Mouse (Mus musculus) liver, postnatal 0 days (tissue): Measurements from ENCODE around the gene Cyb561a3.

ENCODE experiments used
- CTCF ChIP-seq: sonication (generic); IDR thresholded peaks from 2 replicates; pipeline ENCODE4 v1.5.1; 2016; ENCODE audit warnings: antibody characterized with exemption, low read depth
- EP300 ChIP-seq: IDR thresholded peaks from 2 replicates; pipeline ENCODE4 v1.6.1; 2016; ENCODE audit warnings: antibody characterized with exemption, low read depth, mild to moderate bottlenecking

- TF ChIP-seq CTCF (no peak), EP300 (no peak; the same call in 1 of the 2 replicates)
Observed at GRCm38 (mm10) chr19:10634872-10635318, 57.9 kb downstream of the Cyb561a3 start.
